Mouse (Mus musculus): Measurements from ENCODE around the gene Cd151. TPM values are rescaled to one million over a fixed set of nuclear protein-coding genes. Genes with fewer than 3 reads are reported as not detected.

Gene Cd151
- polyA plus RNA-seq, 1 experiment from 2014 or later: 44.3 TPM

- peak; percentile 78 for DNase-seq (ENCODE audit: low spot score)
- peak within 1 kb of the TSS; percentile 57 for H3K4me2 ChIP-seq (ENCODE audit: low read depth)
These were observed 37.9 kb upstream of the Cd151 start, which contains the start of gene Cend1 for GRCm38 (mm10) chr7:141429310-141429709. Gene Cend1 (minus strand): TSS chr7:141429491.

GRCm38 (mm10) chr7:141429840-141430584 is 37.2 kb upstream of the Cd151 start:
- H3K4me1 ChIP-seq (ENCODE audit: control insufficient read depth, insufficient read depth, low read length): peaks cover 25% of the 10 kb centered on the region
- DNase-seq (ENCODE audit: low spot score) (no peak), ATAC-seq (ENCODE audit: insufficient read depth, low FRiP score, low TSS enrichment) (peak; percentile 31; the same call in 1 of the 2 replicates)
- no peak overlapping the region for H3K9ac ChIP-seq (ENCODE audit: low read length)
- no peaks in the 10 kb centered on the region for H3K27me3 ChIP-seq (ENCODE audit: control insufficient read depth, insufficient read depth, low read length)
- no peaks in the 10 kb centered on the region for H3K9me3 ChIP-seq (ENCODE audit: control insufficient read depth, low read length)
- H3K4me2 ChIP-seq (ENCODE audit: low read depth): peak overlapping the region; percentile 57; the same call in 1 of the 2 replicates
- 65% methylated on average over 9 of the region's 9 CpGs for WGBS
- H3K27ac ChIP-seq (ENCODE audit: low read depth, low read length): no peak overlapping the region
- H3K36me3 ChIP-seq (ENCODE audit: control insufficient read depth, insufficient read depth, low read length): peaks cover 9% of the 10 kb centered on the region
- H3K4me3 ChIP-seq (ENCODE audit: low read depth, low read length): no peak overlapping the region

More at GRCm38 (mm10) chr7:141429310-141429709, 37.9 kb upstream of the Cd151 start, which contains the start of gene Cend1:
- 3% methylated on average over 19 of the region's 19 CpGs for WGBS
- H3K27ac ChIP-seq (ENCODE audit: low read depth, low read length): peak within 1 kb of the TSS; percentile 50; the same call in 1 of the 2 replicates
- peak within 1 kb of the TSS; percentile 38 for H3K4me3 ChIP-seq (ENCODE audit: low read depth, low read length)
- no peaks in the 10 kb centered on the region for H3K9me3 ChIP-seq (ENCODE audit: control insufficient read depth, low read length)
- H3K36me3 ChIP-seq (ENCODE audit: control insufficient read depth, insufficient read depth, low read length): peaks cover 9% of the 10 kb centered on the region
- no peaks in the 10 kb centered on the region for H3K27me3 ChIP-seq (ENCODE audit: control insufficient read depth, insufficient read depth, low read length)
- H3K4me1 ChIP-seq (ENCODE audit: control insufficient read depth, insufficient read depth, low read length): peaks cover 18% of the 10 kb centered on the region
- H3K9ac ChIP-seq (ENCODE audit: low read length): peak within 1 kb of the TSS; percentile 59
- ATAC-seq (ENCODE audit: insufficient read depth, low FRiP score, low TSS enrichment): peak; percentile 72

GRCm38 (mm10) chr7:141430585-141431240 is 36.5 kb upstream of the Cd151 start:
- DNase-seq (ENCODE audit: low spot score) (no peak), ATAC-seq (ENCODE audit: insufficient read depth, low FRiP score, low TSS enrichment) (no peak)
- Histone ChIP-seq H3K9me3 (ENCODE audit: control insufficient read depth, low read length) (no peaks in the 10 kb centered on the region), H3K27me3 (ENCODE audit: control insufficient read depth, insufficient read depth, low read length) (no peaks in the 10 kb centered on the region), H3K4me1 (ENCODE audit: control insufficient read depth, insufficient read depth, low read length) (peaks cover 29% of the 10 kb centered on the region), H3K9ac (ENCODE audit: low read length) (no peak overlapping the region), H3K27ac (ENCODE audit: low read depth, low read length) (no peak overlapping the region), H3K4me3 (ENCODE audit: low read depth, low read length) (no peak overlapping the region), H3K4me2 (ENCODE audit: low read depth) (no peak overlapping the region), H3K36me3 (ENCODE audit: control insufficient read depth, insufficient read depth, low read length) (peaks cover 9% of the 10 kb centered on the region)
- 95% methylated on average over 9 of the region's 9 CpGs for WGBS

- 93% methylated on average over 19 of the region's 19 CpGs for WGBS
- ATAC-seq (ENCODE audit: insufficient read depth, low FRiP score, low TSS enrichment) (no peak), DNase-seq (ENCODE audit: low spot score) (no peak)
- Histone ChIP-seq H3K4me3 (ENCODE audit: low read depth, low read length) (no peak overlapping the region), H3K27me3 (ENCODE audit: control insufficient read depth, insufficient read depth, low read length) (no peaks in the 10 kb centered on the region), H3K4me2 (ENCODE audit: low read depth) (no peak overlapping the region), H3K36me3 (ENCODE audit: control insufficient read depth, insufficient read depth, low read length) (peaks cover 9% of the 10 kb centered on the region), H3K4me1 (ENCODE audit: control insufficient read depth, insufficient read depth, low read length) (peaks cover 36% of the 10 kb centered on the region), H3K9me3 (ENCODE audit: control insufficient read depth, low read length) (no peaks in the 10 kb centered on the region), H3K27ac (ENCODE audit: low read depth, low read length) (no peak overlapping the region), H3K9ac (ENCODE audit: low read length) (no peak overlapping the region)
These were observed 35.6 kb upstream of the Cd151 start for GRCm38 (mm10) chr7:141431434-141432185.

- H3K9ac ChIP-seq (ENCODE audit: low read length): no peak overlapping the region
- H3K4me1 ChIP-seq (ENCODE audit: control insufficient read depth, insufficient read depth, low read length): peaks cover 37% of the 10 kb centered on the region
- H3K36me3 ChIP-seq (ENCODE audit: control insufficient read depth, insufficient read depth, low read length): peaks cover 9% of the 10 kb centered on the region
- H3K4me3 ChIP-seq (ENCODE audit: low read depth, low read length): no peak overlapping the region
- ATAC-seq (ENCODE audit: insufficient read depth, low FRiP score, low TSS enrichment) (no peak), DNase-seq (ENCODE audit: low spot score) (no peak)
- H3K27ac ChIP-seq (ENCODE audit: low read depth, low read length): no peak overlapping the region
- no peaks in the 10 kb centered on the region for H3K9me3 ChIP-seq (ENCODE audit: control insufficient read depth, low read length)
- WGBS: 75% methylated on average over 8 of the region's 8 CpGs
- no peak overlapping the region for H3K4me2 ChIP-seq (ENCODE audit: low read depth)
- H3K27me3 ChIP-seq (ENCODE audit: control insufficient read depth, insufficient read depth, low read length): no peaks in the 10 kb centered on the region
These were observed 35.0 kb upstream of the Cd151 start for GRCm38 (mm10) chr7:141432186-141432611.

- Histone ChIP-seq H3K4me1 (ENCODE audit: control insufficient read depth, insufficient read depth, low read length) (peaks cover 37% of the 10 kb centered on the region), H3K27ac (ENCODE audit: low read depth, low read length) (no peak overlapping the region), H3K9ac (ENCODE audit: low read length) (no peak overlapping the region; the same call in 1 of the 2 replicates), H3K36me3 (ENCODE audit: control insufficient read depth, insufficient read depth, low read length) (peaks cover 9% of the 10 kb centered on the region), H3K27me3 (ENCODE audit: control insufficient read depth, insufficient read depth, low read length) (no peaks in the 10 kb centered on the region), H3K4me2 (ENCODE audit: low read depth) (no peak overlapping the region), H3K4me3 (ENCODE audit: low read depth, low read length) (no peak overlapping the region), H3K9me3 (ENCODE audit: control insufficient read depth, low read length) (no peaks in the 10 kb centered on the region)
- DNase-seq (ENCODE audit: low spot score) (no peak), ATAC-seq (ENCODE audit: insufficient read depth, low FRiP score, low TSS enrichment) (no peak)
- 87% methylated on average over 6 of the region's 6 CpGs for WGBS
These were observed 34.3 kb upstream of the Cd151 start for GRCm38 (mm10) chr7:141432741-141433516.

- H3K27me3 ChIP-seq (ENCODE audit: control insufficient read depth, insufficient read depth, low read length): no peaks in the 10 kb centered on the region
- H3K36me3 ChIP-seq (ENCODE audit: control insufficient read depth, insufficient read depth, low read length): peaks cover 9% of the 10 kb centered on the region
- peak overlapping the region; percentile 45 for H3K4me3 ChIP-seq (ENCODE audit: low read depth, low read length)
- H3K9me3 ChIP-seq (ENCODE audit: control insufficient read depth, low read length): no peaks in the 10 kb centered on the region
- no peak for ATAC-seq (ENCODE audit: insufficient read depth, low FRiP score, low TSS enrichment)
- H3K27ac ChIP-seq (ENCODE audit: low read depth, low read length): 0 out of 2 replicates have a peak overlapping the region, but pooled peaks have one; percentile 6
- peak overlapping the region; percentile 74 for H3K4me2 ChIP-seq (ENCODE audit: low read depth)
- H3K4me1 ChIP-seq (ENCODE audit: control insufficient read depth, insufficient read depth, low read length): peaks cover 37% of the 10 kb centered on the region
- WGBS: 77% methylated on average over 15 of the region's 15 CpGs
- DNase-seq (ENCODE audit: low spot score): no peak
- H3K9ac ChIP-seq (ENCODE audit: low read length): peak overlapping the region; percentile 69
These were observed 33.4 kb upstream of the Cd151 start for GRCm38 (mm10) chr7:141433517-141434400.
